Mouse (Mus musculus): ENCODE data around the gene Gas7. TPM values are rescaled to one million over a fixed set of nuclear protein-coding genes. Genes with fewer than 3 reads are reported as not detected.
A peak's percentile ranks its signal among the peaks of the same experiment; 100 is the strongest.

The Gas7 gene
- polyA plus RNA-seq, 1 experiment, result 239 TPM

- Histone ChIP-seq H3K27ac (ENCODE audit: insufficient read depth, low read length) (no peak overlapping the region), H3K4me1 (ENCODE audit: control insufficient read depth, insufficient read depth, low read length) (peaks cover 23% of the 10 kb centered on the region), H3K4me3 (ENCODE audit: insufficient read depth, low read length) (no peak overlapping the region)
- TF ChIP-seq CTCF (IDR thresholded peaks at IDR 0.05; ENCODE audit: extremely low read depth, insufficient read depth, low read length) (no peak), POLR2A (IDR thresholded peaks at IDR 0.05; ENCODE audit: extremely low read depth, insufficient read depth, low read length) (no peak)
These were observed 194.9 kb downstream of the Gas7 start for GRCm38 (mm10) chr11:67649971-67650707.

DNA sequence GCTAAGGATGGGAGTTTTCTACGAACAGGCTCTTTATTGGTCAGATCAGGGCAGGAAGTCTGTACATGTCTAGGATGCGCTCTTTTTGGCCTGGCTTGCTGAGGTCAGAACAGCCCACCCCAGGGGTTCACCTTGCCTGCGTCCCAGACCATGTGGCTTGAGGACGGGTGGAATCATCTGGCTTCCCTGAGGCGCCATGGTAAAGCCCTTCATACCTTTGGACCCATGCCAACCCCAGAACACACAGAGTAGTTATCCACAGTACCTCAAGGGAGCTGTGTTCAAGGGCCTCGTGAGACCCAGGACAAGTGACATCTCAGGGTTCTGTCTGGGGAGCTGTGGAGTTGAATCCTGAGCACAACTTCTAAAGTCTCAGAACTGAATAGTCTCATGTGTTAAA is 196.5 kb downstream of the Gas7 start:
- Histone ChIP-seq H3K4me1 (ENCODE audit: control insufficient read depth, insufficient read depth, low read length) (peaks cover 28% of the 10 kb centered on the region), H3K4me3 (ENCODE audit: insufficient read depth, low read length) (no peak overlapping the region), H3K27ac (ENCODE audit: insufficient read depth, low read length) (no peak overlapping the region)
- TF ChIP-seq CTCF (IDR thresholded peaks at IDR 0.05; ENCODE audit: extremely low read depth, insufficient read depth, low read length), result no peak
- no peak for TF ChIP-seq POLR2A (IDR thresholded peaks at IDR 0.05; ENCODE audit: extremely low read depth, insufficient read depth, low read length)

DNA sequence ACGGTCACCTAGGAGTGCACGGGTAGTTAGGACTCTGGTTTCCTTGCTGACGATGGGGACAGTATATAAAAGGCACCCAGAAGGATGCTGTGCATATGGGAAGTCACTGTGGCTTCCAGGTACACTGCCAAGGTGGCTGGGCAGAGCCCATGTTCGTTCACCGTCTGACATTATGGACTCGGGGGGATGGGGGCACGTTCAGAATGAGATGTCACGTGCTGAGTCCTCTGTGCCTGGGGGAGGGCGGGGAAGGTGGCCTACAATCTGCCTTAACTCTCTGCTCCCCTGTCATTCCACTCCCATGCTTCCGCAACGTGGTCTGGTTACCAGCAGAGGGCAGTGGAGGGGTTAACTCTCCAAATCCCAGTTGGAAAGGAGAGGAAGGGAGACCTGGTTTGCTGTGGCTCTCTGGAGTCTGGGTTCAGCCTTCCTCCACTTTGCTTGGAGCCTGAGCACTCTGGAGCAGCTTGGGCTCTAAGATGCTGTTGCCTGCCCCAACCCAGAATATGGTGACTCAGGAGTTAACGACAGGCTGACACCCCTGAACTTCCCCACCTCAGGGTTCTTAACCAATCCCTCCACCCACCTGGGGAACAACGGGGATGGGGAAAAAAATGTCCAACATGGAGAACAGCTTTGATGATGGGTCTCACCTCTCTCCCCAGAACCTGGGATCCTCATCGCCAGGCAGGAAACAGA is 197.1 kb downstream of the Gas7 start:
- TF ChIP-seq CTCF (IDR thresholded peaks at IDR 0.05; ENCODE audit: extremely low read depth, insufficient read depth, low read length) (peak; percentile 55), POLR2A (IDR thresholded peaks at IDR 0.05; ENCODE audit: extremely low read depth, insufficient read depth, low read length) (no peak)
- Histone ChIP-seq H3K4me1 (ENCODE audit: control insufficient read depth, insufficient read depth, low read length) (peaks cover 26% of the 10 kb centered on the region), H3K27ac (ENCODE audit: insufficient read depth, low read length) (peak overlapping the region; percentile 25; the same call in 1 of the 2 replicates), H3K4me3 (ENCODE audit: insufficient read depth, low read length) (peak overlapping the region; percentile 5; the same call in 1 of the 2 replicates)

GRCm38 (mm10) chr11:67652893-67653255 is 197.6 kb downstream of the Gas7 start:
- Histone ChIP-seq H3K4me3 (ENCODE audit: insufficient read depth, low read length) (peak overlapping the region; percentile 5; the same call in 1 of the 2 replicates), H3K4me1 (ENCODE audit: control insufficient read depth, insufficient read depth, low read length) (peaks cover 28% of the 10 kb centered on the region), H3K27ac (ENCODE audit: insufficient read depth, low read length) (peak overlapping the region; percentile 25; the same call in 1 of the 2 replicates)
- TF ChIP-seq POLR2A (IDR thresholded peaks at IDR 0.05; ENCODE audit: extremely low read depth, insufficient read depth, low read length) (no peak), CTCF (IDR thresholded peaks at IDR 0.05; ENCODE audit: extremely low read depth, insufficient read depth, low read length) (no peak)

GRCm38 (mm10) chr11:67653521-67654090 is 198.4 kb downstream of the Gas7 start:
- Histone ChIP-seq H3K27ac (ENCODE audit: insufficient read depth, low read length) (peak overlapping the region; percentile 25; the same call in 1 of the 2 replicates), H3K4me1 (ENCODE audit: control insufficient read depth, insufficient read depth, low read length) (peaks cover 28% of the 10 kb centered on the region), H3K4me3 (ENCODE audit: insufficient read depth, low read length) (no peak overlapping the region)
- TF ChIP-seq CTCF (IDR thresholded peaks at IDR 0.05; ENCODE audit: extremely low read depth, insufficient read depth, low read length) (no peak), POLR2A (IDR thresholded peaks at IDR 0.05; ENCODE audit: extremely low read depth, insufficient read depth, low read length) (no peak)

GRCm38 (mm10) chr11:67654514-67654913 is 199.3 kb downstream of the Gas7 start:
- Histone ChIP-seq H3K4me3 (ENCODE audit: insufficient read depth, low read length) (no peak overlapping the region), H3K4me1 (ENCODE audit: control insufficient read depth, insufficient read depth, low read length) (peaks cover 28% of the 10 kb centered on the region), H3K27ac (ENCODE audit: insufficient read depth, low read length) (peak overlapping the region; percentile 39; the same call in 1 of the 2 replicates)
- TF ChIP-seq POLR2A (IDR thresholded peaks at IDR 0.05; ENCODE audit: extremely low read depth, insufficient read depth, low read length), result no peak
- no peak for TF ChIP-seq CTCF (IDR thresholded peaks at IDR 0.05; ENCODE audit: extremely low read depth, insufficient read depth, low read length)

DNA sequence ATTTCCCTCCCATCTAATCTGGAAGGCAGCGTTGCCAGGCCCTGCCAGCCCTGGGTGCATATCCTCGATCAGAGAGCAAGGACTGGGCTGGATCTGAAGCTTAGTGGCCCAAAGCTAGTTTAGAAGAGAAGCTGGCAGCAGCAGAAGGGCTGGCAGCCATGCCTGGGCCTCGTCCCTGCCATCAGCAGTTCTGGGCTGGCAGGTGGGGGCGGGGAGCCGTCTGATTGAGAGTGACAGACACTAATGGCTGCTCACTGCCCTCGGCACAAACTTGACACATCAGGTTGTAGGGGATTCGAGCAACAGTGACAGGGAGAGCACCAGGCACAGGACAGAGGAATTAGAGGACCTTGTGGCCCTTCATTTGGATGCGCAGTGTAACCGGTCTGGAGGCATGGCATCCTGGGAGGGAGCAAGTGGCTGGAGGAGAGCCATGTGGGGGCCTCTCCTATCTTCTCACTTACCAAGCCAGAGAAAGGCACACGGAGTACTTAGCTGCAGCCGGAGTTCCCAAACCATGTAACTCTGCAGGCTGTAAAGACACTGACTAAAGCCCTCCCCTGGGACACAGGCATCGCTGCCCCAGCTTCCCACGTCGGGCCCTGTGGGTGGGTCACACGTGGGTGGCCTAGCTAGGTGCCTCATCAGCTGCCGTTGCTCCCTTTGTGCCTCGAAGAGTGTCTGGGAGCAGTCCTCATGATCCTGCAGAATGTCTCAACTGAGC is 200.2 kb downstream of the Gas7 start:
- peak overlapping the region; percentile 39 for H3K27ac ChIP-seq (ENCODE audit: insufficient read depth, low read length)
- no peak for TF ChIP-seq POLR2A (IDR thresholded peaks at IDR 0.05; ENCODE audit: extremely low read depth, insufficient read depth, low read length)
- TF ChIP-seq CTCF (IDR thresholded peaks at IDR 0.05; ENCODE audit: extremely low read depth, insufficient read depth, low read length), result no peak
- H3K4me3 ChIP-seq (ENCODE audit: insufficient read depth, low read length), result no peak overlapping the region
- H3K4me1 ChIP-seq (ENCODE audit: control insufficient read depth, insufficient read depth, low read length), result peaks cover 26% of the 10 kb centered on the region

GRCm38 (mm10) chr11:67656366-67656765 is 201.1 kb downstream of the Gas7 start:
- Histone ChIP-seq H3K4me1 (ENCODE audit: control insufficient read depth, insufficient read depth, low read length) (peaks cover 26% of the 10 kb centered on the region), H3K27ac (ENCODE audit: insufficient read depth, low read length) (no peak overlapping the region), H3K4me3 (ENCODE audit: insufficient read depth, low read length) (no peak overlapping the region)
- TF ChIP-seq POLR2A (IDR thresholded peaks at IDR 0.05; ENCODE audit: extremely low read depth, insufficient read depth, low read length) (no peak), CTCF (IDR thresholded peaks at IDR 0.05; ENCODE audit: extremely low read depth, insufficient read depth, low read length) (no peak)

DNA sequence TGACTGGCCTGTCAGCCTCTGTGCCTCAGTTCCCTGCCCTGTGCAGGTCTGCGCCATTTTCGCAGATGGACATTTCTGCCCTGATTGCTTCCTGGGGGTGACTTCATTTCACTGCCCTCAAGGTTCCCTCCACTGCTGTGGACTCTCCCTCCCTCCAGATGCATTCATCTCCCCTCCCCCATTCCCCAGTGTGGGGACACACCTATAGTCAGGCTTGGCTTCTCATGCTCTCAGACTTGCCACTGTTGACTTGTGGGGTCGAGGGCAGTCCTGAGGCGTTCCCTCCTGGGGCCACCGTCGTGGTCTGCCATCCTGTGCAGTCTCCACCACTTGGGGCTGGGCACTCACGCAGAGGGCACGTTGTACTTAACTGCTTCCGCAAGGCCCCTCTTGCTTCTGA is 201.6 kb downstream of the Gas7 start:
- peaks cover 24% of the 10 kb centered on the region for H3K4me1 ChIP-seq (ENCODE audit: control insufficient read depth, insufficient read depth, low read length)
- no peak overlapping the region for H3K27ac ChIP-seq (ENCODE audit: insufficient read depth, low read length)
- no peak overlapping the region for H3K4me3 ChIP-seq (ENCODE audit: insufficient read depth, low read length)
- TF ChIP-seq POLR2A (IDR thresholded peaks at IDR 0.05; ENCODE audit: extremely low read depth, insufficient read depth, low read length) (no peak), CTCF (IDR thresholded peaks at IDR 0.05; ENCODE audit: extremely low read depth, insufficient read depth, low read length) (no peak)
